Mouse (Mus musculus): ENCODE results near the gene Kcnq5. TPM values are rescaled to one million over a fixed set of nuclear protein-coding genes. Genes with fewer than 3 reads are reported as not detected.
A peak's percentile ranks its signal among the peaks of the same experiment; 100 is the strongest.

Kcnq5 gene
- polyA plus RNA-seq, 1 experiment from 2014 or later, result 0.61 TPM

DNA sequence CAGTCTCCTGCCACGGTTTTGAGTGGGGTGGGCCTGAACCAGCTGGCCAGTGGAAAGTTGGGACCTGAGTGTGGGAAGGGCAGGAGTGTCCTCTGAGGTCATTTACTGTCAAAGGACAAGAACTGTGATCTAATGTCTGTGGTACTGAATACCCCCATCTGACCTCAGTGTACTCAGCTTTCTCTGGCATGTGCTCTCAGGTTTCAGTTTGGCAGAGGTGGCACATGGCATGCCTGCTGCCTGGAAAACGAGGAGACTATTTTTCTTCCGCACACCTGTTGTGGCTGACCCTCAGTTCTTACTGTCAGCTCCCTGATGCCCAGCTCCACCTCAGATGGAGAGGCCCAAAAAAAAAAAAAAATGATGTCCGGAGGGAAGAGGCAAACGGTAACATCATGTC lies 475.5 kb downstream of the Kcnq5 start:
- Histone ChIP-seq H3K27me3 (ENCODE audit: control insufficient read depth, insufficient read depth, low read length) (no peaks in the 10 kb centered on the region), H3K4me3 (ENCODE audit: low read depth, low read length) (no peak overlapping the region), H3K9ac (ENCODE audit: low read length) (no peak overlapping the region), H3K4me2 (ENCODE audit: low read depth, severe bottlenecking) (no peak overlapping the region), H3K9me3 (ENCODE audit: control insufficient read depth, low read length) (no peaks in the 10 kb centered on the region), H3K36me3 (ENCODE audit: control insufficient read depth, insufficient read depth, low read length) (no peaks in the 10 kb centered on the region), H3K27ac (replicated peaks; ENCODE audit: low read depth, low read length) (no peak overlapping the region), H3K4me1 (ENCODE audit: control insufficient read depth, insufficient read depth, low read length) (no peaks in the 10 kb centered on the region)
- DNase-seq (ENCODE audit: low spot score), result no peak
- ATAC-seq (ENCODE audit: insufficient number of reproducible peaks, low FRiP score, low TSS enrichment, low read depth), result no peak
- WGBS, result 34% methylated on average over 5 of the region's 5 CpGs

- DNase-seq (ENCODE audit: low spot score) (no peak), ATAC-seq (ENCODE audit: insufficient number of reproducible peaks, low FRiP score, low TSS enrichment, low read depth) (no peak)
- 86% methylated on average over 6 of the region's 6 CpGs for WGBS
- Histone ChIP-seq H3K27me3 (ENCODE audit: control insufficient read depth, insufficient read depth, low read length) (no peaks in the 10 kb centered on the region), H3K4me2 (ENCODE audit: low read depth, severe bottlenecking) (no peak overlapping the region), H3K27ac (replicated peaks; ENCODE audit: low read depth, low read length) (no peak overlapping the region), H3K4me3 (ENCODE audit: low read depth, low read length) (no peak overlapping the region), H3K4me1 (ENCODE audit: control insufficient read depth, insufficient read depth, low read length) (no peaks in the 10 kb centered on the region), H3K9ac (ENCODE audit: low read length) (no peak overlapping the region), H3K9me3 (ENCODE audit: control insufficient read depth, low read length) (no peaks in the 10 kb centered on the region), H3K36me3 (ENCODE audit: control insufficient read depth, insufficient read depth, low read length) (no peaks in the 10 kb centered on the region)
Observed at GRCm38 (mm10) chr1:21469311-21469710, 492.4 kb downstream of the Kcnq5 start.

GRCm38 (mm10) chr1:21466431-21466830 lies 495.3 kb downstream of the Kcnq5 start:
- H3K4me3 ChIP-seq (ENCODE audit: low read depth, low read length), result no peak overlapping the region
- no peaks in the 10 kb centered on the region for H3K9me3 ChIP-seq (ENCODE audit: control insufficient read depth, low read length)
- H3K36me3 ChIP-seq (ENCODE audit: control insufficient read depth, insufficient read depth, low read length), result no peaks in the 10 kb centered on the region
- H3K27ac ChIP-seq (replicated peaks; ENCODE audit: low read depth, low read length), result no peak overlapping the region
- ATAC-seq (ENCODE audit: insufficient number of reproducible peaks, low FRiP score, low TSS enrichment, low read depth) (no peak), DNase-seq (ENCODE audit: low spot score) (no peak)
- no peak overlapping the region for H3K9ac ChIP-seq (ENCODE audit: low read length)
- WGBS, result 82% methylated on average over 4 of the region's 4 CpGs
- H3K4me1 ChIP-seq (ENCODE audit: control insufficient read depth, insufficient read depth, low read length), result no peaks in the 10 kb centered on the region
- H3K4me2 ChIP-seq (ENCODE audit: low read depth, severe bottlenecking), result no peak overlapping the region
- no peaks in the 10 kb centered on the region for H3K27me3 ChIP-seq (ENCODE audit: control insufficient read depth, insufficient read depth, low read length)

- Histone ChIP-seq H3K27ac (replicated peaks; ENCODE audit: low read depth, low read length) (no peak overlapping the region), H3K36me3 (ENCODE audit: control insufficient read depth, insufficient read depth, low read length) (no peaks in the 10 kb centered on the region), H3K4me1 (ENCODE audit: control insufficient read depth, insufficient read depth, low read length) (no peaks in the 10 kb centered on the region), H3K4me3 (ENCODE audit: low read depth, low read length) (no peak overlapping the region), H3K27me3 (ENCODE audit: control insufficient read depth, insufficient read depth, low read length) (no peaks in the 10 kb centered on the region), H3K9ac (ENCODE audit: low read length) (no peak overlapping the region), H3K9me3 (ENCODE audit: control insufficient read depth, low read length) (no peaks in the 10 kb centered on the region), H3K4me2 (ENCODE audit: low read depth, severe bottlenecking) (no peak overlapping the region)
- DNase-seq (ENCODE audit: low spot score), result peak; percentile 78
- WGBS, result 66% methylated on average over 18 of the region's 18 CpGs
- ATAC-seq (ENCODE audit: insufficient number of reproducible peaks, low FRiP score, low TSS enrichment, low read depth), result peak; percentile 47; the same call in 1 of the 2 replicates
Observed at GRCm38 (mm10) chr1:21460941-21461689, 500.6 kb downstream of the Kcnq5 start.

- H3K27ac ChIP-seq (replicated peaks; ENCODE audit: low read depth, low read length), result no peak overlapping the region
- H3K4me3 ChIP-seq (ENCODE audit: low read depth, low read length), result no peak overlapping the region
- H3K4me1 ChIP-seq (ENCODE audit: control insufficient read depth, insufficient read depth, low read length), result no peaks in the 10 kb centered on the region
- no peak overlapping the region for H3K4me2 ChIP-seq (ENCODE audit: low read depth, severe bottlenecking)
- 86% methylated on average over 8 of the region's 8 CpGs for WGBS
- no peaks in the 10 kb centered on the region for H3K36me3 ChIP-seq (ENCODE audit: control insufficient read depth, insufficient read depth, low read length)
- H3K27me3 ChIP-seq (ENCODE audit: control insufficient read depth, insufficient read depth, low read length), result no peaks in the 10 kb centered on the region
- no peak for DNase-seq (ENCODE audit: low spot score)
- H3K9me3 ChIP-seq (ENCODE audit: control insufficient read depth, low read length), result no peaks in the 10 kb centered on the region
- no peak overlapping the region for H3K9ac ChIP-seq (ENCODE audit: low read length)
- no peak for ATAC-seq (ENCODE audit: insufficient number of reproducible peaks, low FRiP score, low TSS enrichment, low read depth)
Observed at GRCm38 (mm10) chr1:21458581-21458980, 503.2 kb downstream of the Kcnq5 start.

DNA sequence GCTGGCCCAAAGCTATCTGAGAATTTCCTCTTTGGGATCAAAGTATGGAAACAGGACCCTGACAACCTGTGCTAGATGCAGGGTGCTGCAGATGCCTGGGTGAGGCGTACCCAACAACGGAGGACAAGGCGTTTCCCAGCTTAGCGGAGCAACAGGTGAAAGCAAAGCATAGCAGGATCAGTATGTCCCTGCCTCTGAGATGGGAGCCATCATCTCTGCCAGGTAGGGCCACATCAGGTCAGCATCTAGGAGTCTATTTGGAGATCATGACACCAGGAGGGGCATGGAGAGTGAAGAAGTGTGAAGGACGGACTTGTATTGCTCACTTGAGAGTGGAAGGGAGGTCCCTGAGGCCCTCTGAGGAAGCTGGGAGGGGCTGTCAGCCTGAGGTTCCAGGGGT lies 505.8 kb downstream of the Kcnq5 start:
- DNase-seq (ENCODE audit: low spot score), result no peak
- no peaks in the 10 kb centered on the region for H3K4me1 ChIP-seq (ENCODE audit: control insufficient read depth, insufficient read depth, low read length)
- H3K27me3 ChIP-seq (ENCODE audit: control insufficient read depth, insufficient read depth, low read length), result no peaks in the 10 kb centered on the region
- H3K9me3 ChIP-seq (ENCODE audit: control insufficient read depth, low read length), result no peaks in the 10 kb centered on the region
- no peak overlapping the region for H3K4me2 ChIP-seq (ENCODE audit: low read depth, severe bottlenecking)
- no peak overlapping the region for H3K9ac ChIP-seq (ENCODE audit: low read length)
- H3K27ac ChIP-seq (replicated peaks; ENCODE audit: low read depth, low read length), result no peak overlapping the region
- WGBS, result 81% methylated on average over 5 of the region's 5 CpGs
- no peaks in the 10 kb centered on the region for H3K36me3 ChIP-seq (ENCODE audit: control insufficient read depth, insufficient read depth, low read length)
- no peak overlapping the region for H3K4me3 ChIP-seq (ENCODE audit: low read depth, low read length)
- no peak for ATAC-seq (ENCODE audit: insufficient number of reproducible peaks, low FRiP score, low TSS enrichment, low read depth)

DNA sequence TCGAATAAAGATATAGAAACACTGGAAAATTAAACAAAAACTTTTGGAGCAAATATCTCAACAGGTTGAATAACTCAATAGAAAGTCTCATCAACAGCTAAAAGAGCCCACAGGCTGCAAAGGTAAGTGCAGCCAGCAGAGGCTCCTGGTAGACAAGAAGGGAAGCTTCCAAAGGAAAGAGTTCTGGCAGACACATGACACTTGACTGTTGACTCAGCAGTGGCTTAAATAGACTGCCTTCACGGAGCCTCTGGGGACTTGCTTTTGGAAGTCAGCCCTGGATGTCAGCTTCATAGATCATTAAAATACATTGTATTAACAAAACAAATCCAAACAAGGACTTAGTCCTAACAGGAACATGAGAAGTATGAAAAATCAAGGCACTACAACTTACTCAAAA lies 513.5 kb downstream of the Kcnq5 start:
- WGBS, result 70% methylated on average over 2 of the region's 2 CpGs
- DNase-seq (ENCODE audit: low spot score) (no peak), ATAC-seq (ENCODE audit: insufficient number of reproducible peaks, low FRiP score, low TSS enrichment, low read depth) (no peak)
- no peak overlapping the region for H3K27ac ChIP-seq (replicated peaks; ENCODE audit: low read depth, low read length)
- H3K4me2 ChIP-seq (ENCODE audit: low read depth, severe bottlenecking), result no peak overlapping the region
- no peak overlapping the region for H3K4me3 ChIP-seq (ENCODE audit: low read depth, low read length)
- no peak overlapping the region for H3K9ac ChIP-seq (ENCODE audit: low read length)
- H3K9me3 ChIP-seq (ENCODE audit: control insufficient read depth, low read length), result no peaks in the 10 kb centered on the region
- no peaks in the 10 kb centered on the region for H3K4me1 ChIP-seq (ENCODE audit: control insufficient read depth, insufficient read depth, low read length)
- H3K27me3 ChIP-seq (ENCODE audit: control insufficient read depth, insufficient read depth, low read length), result no peaks in the 10 kb centered on the region
- no peaks in the 10 kb centered on the region for H3K36me3 ChIP-seq (ENCODE audit: control insufficient read depth, insufficient read depth, low read length)

DNA sequence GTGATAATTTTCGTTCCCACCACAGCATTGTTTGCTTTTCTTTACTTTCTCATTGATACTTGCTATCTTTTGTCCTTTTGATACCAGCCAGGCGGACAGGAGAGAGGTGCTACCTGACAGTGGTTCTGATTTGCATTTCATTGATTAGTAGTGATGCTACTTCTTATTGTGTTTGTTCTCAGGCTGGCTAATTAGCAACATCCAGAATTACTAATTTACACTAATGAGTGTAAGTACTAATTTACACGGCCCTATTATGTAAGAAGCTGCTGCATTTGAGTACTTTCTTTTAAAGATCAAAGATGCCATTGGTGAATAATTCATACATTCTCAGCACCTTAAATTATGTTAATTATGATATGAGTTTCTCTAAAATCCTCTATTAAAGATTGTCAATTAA lies 525.0 kb downstream of the Kcnq5 start:
- Histone ChIP-seq H3K36me3 (ENCODE audit: control insufficient read depth, insufficient read depth, low read length) (no peaks in the 10 kb centered on the region), H3K4me2 (ENCODE audit: low read depth, severe bottlenecking) (no peak overlapping the region), H3K9me3 (ENCODE audit: control insufficient read depth, low read length) (no peaks in the 10 kb centered on the region), H3K27ac (replicated peaks; ENCODE audit: low read depth, low read length) (no peak overlapping the region), H3K4me3 (ENCODE audit: low read depth, low read length) (no peak overlapping the region), H3K9ac (ENCODE audit: low read length) (no peak overlapping the region), H3K27me3 (ENCODE audit: control insufficient read depth, insufficient read depth, low read length) (no peaks in the 10 kb centered on the region), H3K4me1 (ENCODE audit: control insufficient read depth, insufficient read depth, low read length) (no peaks in the 10 kb centered on the region)
- ATAC-seq (ENCODE audit: insufficient number of reproducible peaks, low FRiP score, low TSS enrichment, low read depth) (no peak), DNase-seq (ENCODE audit: low spot score) (no peak)
- WGBS, result 71% methylated on average over 3 of the region's 3 CpGs

DNA sequence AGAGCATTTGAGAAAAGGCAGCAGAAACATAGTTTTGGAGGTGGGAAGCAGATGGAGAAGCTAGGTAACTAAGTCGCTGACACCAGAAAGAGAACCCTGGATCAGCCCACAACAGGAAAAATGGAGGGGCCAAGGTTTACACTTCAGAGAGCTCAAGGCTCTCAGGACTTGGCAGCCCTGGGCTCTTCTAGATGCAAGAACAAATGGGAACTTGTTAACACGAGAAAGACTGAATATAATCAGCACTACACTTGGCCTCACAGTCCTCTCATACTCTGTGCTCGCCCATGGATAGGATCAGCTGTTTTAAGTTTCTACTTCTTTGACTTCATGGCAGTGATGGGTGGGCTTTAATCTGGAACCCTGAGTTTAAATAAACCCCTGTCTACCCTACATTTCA lies 526.9 kb downstream of the Kcnq5 start:
- no peaks in the 10 kb centered on the region for H3K36me3 ChIP-seq (ENCODE audit: control insufficient read depth, insufficient read depth, low read length)
- no peak overlapping the region for H3K9ac ChIP-seq (ENCODE audit: low read length)
- WGBS, result 62% methylated on average over 3 of the region's 3 CpGs
- no peaks in the 10 kb centered on the region for H3K4me1 ChIP-seq (ENCODE audit: control insufficient read depth, insufficient read depth, low read length)
- DNase-seq (ENCODE audit: low spot score), result no peak
- H3K4me2 ChIP-seq (ENCODE audit: low read depth, severe bottlenecking), result no peak overlapping the region
- no peak overlapping the region for H3K4me3 ChIP-seq (ENCODE audit: low read depth, low read length)
- no peaks in the 10 kb centered on the region for H3K27me3 ChIP-seq (ENCODE audit: control insufficient read depth, insufficient read depth, low read length)
- no peak for ATAC-seq (ENCODE audit: insufficient number of reproducible peaks, low FRiP score, low TSS enrichment, low read depth)
- H3K27ac ChIP-seq (replicated peaks; ENCODE audit: low read depth, low read length), result no peak overlapping the region
- no peaks in the 10 kb centered on the region for H3K9me3 ChIP-seq (ENCODE audit: control insufficient read depth, low read length)

Measured in limb, embryonic 11.5 days (tissue).